Mouse (Mus musculus): ENCODE measurements around the gene Jph2. TPM values are rescaled to one million over a fixed set of nuclear protein-coding genes. Genes with fewer than 3 reads are reported as not detected.

Gene Jph2
- polyA plus RNA-seq, 1 experiment: 78.4 TPM

- Histone ChIP-seq H3K27me3 (ENCODE audit: control insufficient read depth, insufficient read depth, insufficient read length) (peaks cover 5% of the 10 kb centered on the region), H3K79me2 (ENCODE audit: control insufficient read depth, insufficient read depth) (no peaks in the 10 kb centered on the region), H3K36me3 (ENCODE audit: control insufficient read depth, insufficient read depth) (no peaks in the 10 kb centered on the region), H3K4me3 (ENCODE audit: insufficient read depth, poor library complexity, severe bottlenecking) (no peak overlapping the region), H3K79me3 (ENCODE audit: low read depth) (no peaks in the 10 kb centered on the region), H3ac (ENCODE audit: control insufficient read depth, insufficient read length, low read depth) (no peak overlapping the region)
- TF ChIP-seq MYOD1 (IDR thresholded peaks at IDR 0.05; ENCODE audit: control insufficient read depth, insufficient read length, low read depth) (no peak), FOSL1 (IDR thresholded peaks at IDR 0.05; ENCODE audit: insufficient read depth, low read length, poor library complexity, severe bottlenecking) (no peak), CEBPB (IDR thresholded peaks at IDR 0.05; ENCODE audit: low read depth) (no peak), USF1 (IDR thresholded peaks at IDR 0.05; ENCODE audit: low read depth) (no peak), MAX (IDR thresholded peaks at IDR 0.05) (no peak), CTCF (IDR thresholded peaks at IDR 0.05; ENCODE audit: control insufficient read depth, insufficient read depth, insufficient read length) (no peak), MYOG (IDR thresholded peaks at IDR 0.05; ENCODE audit: control insufficient read depth, extremely low read depth, insufficient read length) (no peak)
These were observed 30.7 kb upstream of the Jph2 start for GRCm38 (mm10) chr2:163428346-163429011.

DNA sequence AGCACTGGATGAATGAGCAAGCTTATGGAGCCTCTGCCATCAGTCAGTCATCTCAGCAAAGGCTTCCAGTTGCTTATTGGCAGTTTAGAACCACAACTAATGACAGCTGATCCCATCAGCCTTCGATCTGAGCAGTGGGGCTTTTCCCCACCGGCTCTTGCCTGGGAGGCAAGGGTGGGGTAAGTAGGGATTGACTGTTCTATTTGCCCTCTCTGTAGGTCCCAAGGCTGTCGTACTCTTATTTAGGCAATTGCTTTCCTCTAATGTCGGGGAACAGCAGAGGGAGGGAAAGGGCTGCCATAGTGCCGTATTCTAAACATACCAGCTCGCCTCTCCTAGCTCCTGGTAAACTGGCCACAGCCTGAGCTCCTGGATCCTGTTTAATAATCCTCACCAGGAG, 26.8 kb upstream of the Jph2 start, which contains the start of gene Oser1:
Gene Oser1 (minus strand): TSS at position 101 of the 400 bp plus-strand sequence.
- Histone ChIP-seq H3K27me3 (ENCODE audit: control insufficient read depth, insufficient read depth, insufficient read length) (no peaks in the 10 kb centered on the region), H3K79me2 (ENCODE audit: control insufficient read depth, insufficient read depth) (peaks cover 23% of the 10 kb centered on the region), H3ac (ENCODE audit: control insufficient read depth, insufficient read length, low read depth) (no peak within 1 kb of the TSS), H3K79me3 (ENCODE audit: low read depth) (peaks cover 12% of the 10 kb centered on the region), H3K4me3 (ENCODE audit: insufficient read depth, poor library complexity, severe bottlenecking) (no peak within 1 kb of the TSS), H3K36me3 (ENCODE audit: control insufficient read depth, insufficient read depth) (no peaks in the 10 kb centered on the region)
- TF ChIP-seq MAX (IDR thresholded peaks at IDR 0.05) (no peak), USF1 (IDR thresholded peaks at IDR 0.05; ENCODE audit: low read depth) (no peak), MYOD1 (IDR thresholded peaks at IDR 0.05; ENCODE audit: control insufficient read depth, insufficient read length, low read depth) (no peak), CEBPB (IDR thresholded peaks at IDR 0.05; ENCODE audit: low read depth) (no peak), MYOG (IDR thresholded peaks at IDR 0.05; ENCODE audit: control insufficient read depth, extremely low read depth, insufficient read length) (no peak), FOSL1 (IDR thresholded peaks at IDR 0.05; ENCODE audit: insufficient read depth, low read length, poor library complexity, severe bottlenecking) (no peak), CTCF (IDR thresholded peaks at IDR 0.05; ENCODE audit: control insufficient read depth, insufficient read depth, insufficient read length) (no peak)

DNA sequence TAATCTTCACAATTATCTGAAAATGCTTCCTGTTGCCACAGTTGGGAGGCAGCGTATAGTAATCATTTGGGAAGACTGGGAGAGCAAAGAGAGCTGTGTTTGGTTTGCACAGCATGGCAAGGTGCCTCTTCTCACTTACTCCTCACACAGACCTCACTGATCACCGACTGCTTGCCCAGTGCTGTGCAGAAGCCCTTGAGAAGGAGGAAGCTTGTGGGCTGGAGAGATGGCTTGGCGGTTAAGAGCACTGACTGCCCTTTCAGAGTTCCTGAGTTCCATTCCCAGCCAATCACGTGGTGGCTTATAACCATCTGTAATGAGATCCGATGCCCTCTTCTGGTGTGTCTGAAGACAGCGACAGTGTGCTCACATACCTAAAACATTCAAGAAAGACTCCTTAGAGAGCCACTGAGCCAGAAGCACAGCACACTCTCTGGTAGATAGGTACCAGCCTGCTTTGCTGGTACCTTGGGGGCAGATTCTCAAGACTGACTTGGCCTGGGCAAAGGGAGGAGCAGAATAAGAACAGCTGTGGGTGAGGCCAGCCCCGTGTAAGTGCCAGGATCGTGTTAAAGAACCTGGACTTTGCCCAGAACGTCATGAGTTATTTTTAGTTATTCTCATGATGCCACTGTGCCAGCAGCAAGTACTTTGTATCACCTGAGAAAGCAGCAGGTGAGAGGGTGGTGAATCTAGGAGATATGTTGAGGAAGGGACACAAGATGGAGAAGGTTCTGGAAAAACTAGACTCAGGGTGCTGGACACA, 25.3 kb upstream of the Jph2 start:
- no peak for TF ChIP-seq FOSL1 (IDR thresholded peaks at IDR 0.05; ENCODE audit: insufficient read depth, low read length, poor library complexity, severe bottlenecking)
- no peak for TF ChIP-seq MYOG (IDR thresholded peaks at IDR 0.05; ENCODE audit: control insufficient read depth, extremely low read depth, insufficient read length)
- no peak for TF ChIP-seq USF1 (IDR thresholded peaks at IDR 0.05; ENCODE audit: low read depth)
- TF ChIP-seq CEBPB (IDR thresholded peaks at IDR 0.05; ENCODE audit: low read depth): no peak
- TF ChIP-seq MAX (IDR thresholded peaks at IDR 0.05): no peak
- TF ChIP-seq CTCF (IDR thresholded peaks at IDR 0.05; ENCODE audit: control insufficient read depth, insufficient read depth, insufficient read length): no peak
- TF ChIP-seq MYOD1 (IDR thresholded peaks at IDR 0.05; ENCODE audit: control insufficient read depth, insufficient read length, low read depth): no peak
- H3ac ChIP-seq (ENCODE audit: control insufficient read depth, insufficient read length, low read depth): no peak overlapping the region
- no peaks in the 10 kb centered on the region for H3K36me3 ChIP-seq (ENCODE audit: control insufficient read depth, insufficient read depth)
- peaks cover 21% of the 10 kb centered on the region for H3K79me3 ChIP-seq (ENCODE audit: low read depth)
- H3K4me3 ChIP-seq (ENCODE audit: insufficient read depth, poor library complexity, severe bottlenecking): no peak overlapping the region
- no peaks in the 10 kb centered on the region for H3K27me3 ChIP-seq (ENCODE audit: control insufficient read depth, insufficient read depth, insufficient read length)
- H3K79me2 ChIP-seq (ENCODE audit: control insufficient read depth, insufficient read depth): peaks cover 35% of the 10 kb centered on the region

DNA sequence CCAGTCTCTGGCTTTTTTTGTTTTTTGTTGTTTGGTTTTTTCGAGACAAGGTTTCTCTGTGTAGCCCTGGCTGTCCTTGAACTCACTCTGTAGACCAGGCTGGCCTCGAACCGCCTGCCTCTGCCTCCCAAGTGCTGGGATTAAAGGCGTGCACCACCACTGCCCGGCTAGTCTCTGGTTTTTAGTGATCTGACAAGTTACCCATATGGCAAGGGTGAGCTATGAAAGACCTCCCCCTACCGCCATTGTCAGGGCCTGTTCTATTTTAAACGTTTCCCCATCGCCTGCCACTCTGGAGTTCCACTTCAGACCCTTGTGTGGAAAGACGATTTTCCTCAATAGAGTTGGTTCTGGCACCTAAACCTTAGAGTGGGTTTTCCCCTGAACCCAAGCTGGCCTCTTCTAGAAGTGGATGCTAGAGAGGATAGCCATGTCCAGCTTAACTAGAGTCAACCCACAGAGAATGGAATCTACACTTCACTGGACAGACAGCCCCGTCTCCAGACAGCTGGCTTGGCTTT, 22.6 kb upstream of the Jph2 start:
- Histone ChIP-seq H3K27me3 (ENCODE audit: control insufficient read depth, insufficient read depth, insufficient read length) (no peaks in the 10 kb centered on the region), H3K36me3 (ENCODE audit: control insufficient read depth, insufficient read depth) (peaks cover 4% of the 10 kb centered on the region), H3K4me3 (ENCODE audit: insufficient read depth, poor library complexity, severe bottlenecking) (peak overlapping the region; percentile 71), H3K79me2 (ENCODE audit: control insufficient read depth, insufficient read depth) (peaks cover 62% of the 10 kb centered on the region), H3K79me3 (ENCODE audit: low read depth) (peaks cover 47% of the 10 kb centered on the region), H3ac (ENCODE audit: control insufficient read depth, insufficient read length, low read depth) (peak overlapping the region; percentile 95)
- no peak for TF ChIP-seq MYOD1 (IDR thresholded peaks at IDR 0.05; ENCODE audit: control insufficient read depth, insufficient read length, low read depth)

- Histone ChIP-seq H3K27me3 (ENCODE audit: control insufficient read depth, insufficient read depth, insufficient read length) (no peaks in the 10 kb centered on the region), H3ac (ENCODE audit: control insufficient read depth, insufficient read length, low read depth) (peak overlapping the region; percentile 98), H3K4me3 (ENCODE audit: insufficient read depth, poor library complexity, severe bottlenecking) (peak overlapping the region; percentile 95), H3K79me3 (ENCODE audit: low read depth) (peaks cover 50% of the 10 kb centered on the region), H3K36me3 (ENCODE audit: control insufficient read depth, insufficient read depth) (peaks cover 14% of the 10 kb centered on the region), H3K79me2 (ENCODE audit: control insufficient read depth, insufficient read depth) (peaks cover 71% of the 10 kb centered on the region)
- no peak for TF ChIP-seq CTCF (IDR thresholded peaks at IDR 0.05; ENCODE audit: control insufficient read depth, insufficient read depth, insufficient read length)
- TF ChIP-seq MYOG (IDR thresholded peaks at IDR 0.05; ENCODE audit: control insufficient read depth, extremely low read depth, insufficient read length): no peak
- no peak for TF ChIP-seq CEBPB (IDR thresholded peaks at IDR 0.05; ENCODE audit: low read depth)
- TF ChIP-seq USF1 (IDR thresholded peaks at IDR 0.05; ENCODE audit: low read depth): peak; percentile 96
- peak; percentile 98 for TF ChIP-seq MAX (IDR thresholded peaks at IDR 0.05)
- TF ChIP-seq FOSL1 (IDR thresholded peaks at IDR 0.05; ENCODE audit: insufficient read depth, low read length, poor library complexity, severe bottlenecking): no peak
- TF ChIP-seq MYOD1 (IDR thresholded peaks at IDR 0.05; ENCODE audit: control insufficient read depth, insufficient read length, low read depth): no peak
These were observed 21.7 kb upstream of the Jph2 start for GRCm38 (mm10) chr2:163419346-163420045.

Data from C2C12 (cell line).